Mouse (Mus musculus): ENCODE data around the gene Rpl37a.

GRCm38 (mm10) chr1:72673070-72673469 lies 38.0 kb upstream of the Rpl37a start:
- TF ChIP-seq POLR2A (IDR thresholded peaks at IDR 0.05; ENCODE audit: low read depth, low read length), result no peak
- TF ChIP-seq CTCF (IDR thresholded peaks at IDR 0.05; ENCODE audit: extremely low read depth, insufficient read depth, insufficient read length, insufficient replicate concordance), result no peak
